Comparison of ENCODE assay signal across 8 mouse cellular contexts in the genomic region with DNA sequence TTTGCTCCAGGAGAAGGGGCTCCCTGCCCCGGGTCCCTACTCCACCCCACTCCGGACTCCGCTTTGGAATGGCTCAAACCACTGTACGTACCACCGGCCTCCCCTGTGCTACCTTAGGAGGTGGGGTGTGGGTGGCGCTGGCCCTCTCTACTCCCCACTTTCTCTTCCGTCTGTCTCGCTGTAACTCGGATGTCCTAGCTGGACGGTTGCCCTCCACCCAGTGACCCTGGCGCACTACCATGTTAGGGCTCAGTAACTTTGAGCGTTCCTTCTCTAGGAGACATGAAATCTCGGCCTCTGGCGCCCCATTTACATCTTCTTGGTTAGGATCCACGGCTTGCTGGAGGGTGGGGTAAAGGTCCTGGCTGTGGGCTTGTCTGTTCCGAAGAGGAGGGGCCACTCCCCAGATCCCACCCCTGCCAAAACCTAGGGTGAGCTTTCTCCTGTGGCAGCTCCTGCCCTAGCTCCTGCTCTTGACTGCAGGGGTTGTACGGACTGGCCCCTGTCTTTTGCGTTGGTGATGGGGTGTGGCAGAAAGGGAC. TPM values are rescaled to one million over a fixed set of nuclear protein-coding genes. Genes with fewer than 3 reads are reported as not detected.
DNase-seq lines count a peak whose midpoint lies in the region; ATAC-seq and TF ChIP-seq lines count a peak whose summit lies in the region.

No protein-coding gene starts in this region.

- peak overlapping the region; percentile 44; the same call in 1 of the 2 replicates for H3K27ac ChIP-seq in thymus, adult 2 months (ENCODE audit: control insufficient read depth, insufficient read depth, low read length)
- peak overlapping the region; percentile 87 for H3K27ac ChIP-seq in forebrain, embryonic 10.5 days
- H3K27ac ChIP-seq in intestine, embryonic 14.5 days (ENCODE audit: low read depth), result peak overlapping the region; percentile 88
- H3K27ac ChIP-seq in lung, embryonic 16.5 days (ENCODE audit: low read length), result peak overlapping the region; percentile 93

- H3K9ac ChIP-seq in intestine, embryonic 14.5 days (ENCODE audit: low read length), result peak overlapping the region; percentile 58
- peak overlapping the region; percentile 77 for H3K9ac ChIP-seq in lung, embryonic 16.5 days (ENCODE audit: low read length)

- no peak for TF ChIP-seq POLR2A in thymus, adult 2 months (IDR thresholded peaks at IDR 0.05; ENCODE audit: control insufficient read depth, extremely low read depth, insufficient read depth, low read length, poor library complexity)

- no peaks in the 10 kb centered on the region for H3K36me3 ChIP-seq in thymus, adult 2 months (ENCODE audit: control insufficient read depth, insufficient read depth, low read length)
- peaks cover 16% of the 10 kb centered on the region for H3K36me3 ChIP-seq in forebrain, embryonic 10.5 days (replicated peaks)
- H3K36me3 ChIP-seq in intestine, embryonic 14.5 days (ENCODE audit: control insufficient read depth, insufficient read depth, low read length), result peaks cover 6% of the 10 kb centered on the region
- no peaks in the 10 kb centered on the region; the same call in 1 of the 2 replicates for H3K36me3 ChIP-seq in lung, embryonic 16.5 days (ENCODE audit: control insufficient read depth, insufficient read depth, low read length)

- DNase-seq in thymus, adult 2 months, result peak; percentile 25
- no peak for DNase-seq in thymus, postnatal 0 days (ENCODE audit: low spot score)
- DNase-seq in forebrain, embryonic 10.5 days (ENCODE audit: extremely low spot score, low spot score), result no peak
- peak; percentile 73 for DNase-seq in intestine, embryonic 14.5 days (ENCODE audit: low spot score)
- peak; percentile 27 for DNase-seq in thymus, postnatal 25 days
- DNase-seq in MN1 (ENCODE audit: low spot score), result no peak
- DNase-seq in spleen, adult 12 weeks (ENCODE audit: low spot score), result no peak

- TF ChIP-seq CTCF in thymus, adult 2 months (IDR thresholded peaks at IDR 0.05; ENCODE audit: borderline replicate concordance, control insufficient read depth, extremely low read depth, insufficient read depth, low read length, poor library complexity), result no peak

- 49% methylated on average over 18 of the region's 18 CpGs for WGBS in thymus, adult 2 months
- 2% methylated on average over 18 of the region's 18 CpGs for WGBS in forebrain, embryonic 10.5 days
- 3% methylated on average over 18 of the region's 18 CpGs for WGBS in intestine, embryonic 14.5 days
- WGBS in lung, embryonic 16.5 days, result 1% methylated on average over 18 of the region's 18 CpGs

- H3K4me3 ChIP-seq in thymus, adult 2 months (ENCODE audit: control insufficient read depth, insufficient read depth, low read length), result peak overlapping the region; percentile 82
- peak overlapping the region; percentile 80 for H3K4me3 ChIP-seq in forebrain, embryonic 10.5 days
- H3K4me3 ChIP-seq in intestine, embryonic 14.5 days (ENCODE audit: low read depth, low read length), result peak overlapping the region; percentile 69
- peak overlapping the region; percentile 76 for H3K4me3 ChIP-seq in lung, embryonic 16.5 days (ENCODE audit: low read length)

- H3K27me3 ChIP-seq in thymus, adult 2 months (ENCODE audit: control insufficient read depth, insufficient read depth, low read length), result no peaks in the 10 kb centered on the region
- H3K27me3 ChIP-seq in forebrain, embryonic 10.5 days (ENCODE audit: poor library complexity, severe bottlenecking), result peaks cover 45% of the 10 kb centered on the region
- no peaks in the 10 kb centered on the region for H3K27me3 ChIP-seq in intestine, embryonic 14.5 days (replicated peaks; ENCODE audit: control insufficient read depth, insufficient read depth, low read length)
- H3K27me3 ChIP-seq in lung, embryonic 16.5 days (ENCODE audit: control insufficient read depth, insufficient read depth, low read depth, low read length), result no peaks in the 10 kb centered on the region

- H3K4me1 ChIP-seq in thymus, adult 2 months (replicated peaks; ENCODE audit: control insufficient read depth, insufficient read depth, low read length), result peaks cover 54% of the 10 kb centered on the region
- peaks cover 80% of the 10 kb centered on the region for H3K4me1 ChIP-seq in forebrain, embryonic 10.5 days
- peaks cover 59% of the 10 kb centered on the region for H3K4me1 ChIP-seq in intestine, embryonic 14.5 days (replicated peaks; ENCODE audit: control insufficient read depth, insufficient read depth, low read length)
- H3K4me1 ChIP-seq in lung, embryonic 16.5 days (replicated peaks; ENCODE audit: control insufficient read depth, insufficient read depth, low read length), result peaks cover 62% of the 10 kb centered on the region

- no peaks in the 10 kb centered on the region for H3K9me3 ChIP-seq in forebrain, embryonic 10.5 days
- H3K9me3 ChIP-seq in intestine, embryonic 14.5 days (ENCODE audit: control insufficient read depth, low read length), result no peaks in the 10 kb centered on the region
- no peaks in the 10 kb centered on the region for H3K9me3 ChIP-seq in lung, embryonic 16.5 days (ENCODE audit: control insufficient read depth, low read length)

- peak overlapping the region; percentile 100 for H3K4me2 ChIP-seq in intestine, embryonic 14.5 days (ENCODE audit: low read length)
- peak overlapping the region; percentile 100 for H3K4me2 ChIP-seq in lung, embryonic 16.5 days (ENCODE audit: low read depth, low read length)

- no peak for ATAC-seq in intestine, embryonic 14.5 days (replicated peaks; ENCODE audit: low FRiP score, low TSS enrichment, low read depth)
- ATAC-seq in lung, embryonic 16.5 days (ENCODE audit: low read depth), result no peak

RNA-seq across cellular contexts. Expression of a gene that starts 21.7 kb away (rescaled TPM):
- polyA plus RNA-seq in thymus, adult 2 months (2012; rRNA removed), result 1.3 and 1.9 TPM in 2 replicates
- 0.27 and 0.51 TPM in 2 replicates for polyA plus RNA-seq in thymus, postnatal 0 days (2015; fragmentation: Nextera tagmentation; extraction: Ambion mirVana)
- polyA plus RNA-seq in forebrain, embryonic 10.5 days (2016; fragmentation: Nextera tagmentation; extraction: Ambion mirVana), result 0.20 and 0.24 TPM in 2 replicates
- polyA plus RNA-seq in intestine, embryonic 14.5 days (2014; fragmentation: Nextera tagmentation; extraction: Ambion mirVana), result 0.22 TPM in 1 of 2 replicates, not detected in the other
- polyA plus RNA-seq in lung, embryonic 16.5 days (2015; fragmentation: Nextera tagmentation; extraction: Ambion mirVana), result 0.31 TPM in 1 of 2 replicates, not detected in the other

RNA-seq across cellular contexts. Expression of a gene that starts 33.5 kb away (rescaled TPM):
- 63.5 and 74.1 TPM in 2 replicates for polyA plus RNA-seq in thymus, adult 2 months (2012; rRNA removed)
- polyA plus RNA-seq in thymus, postnatal 0 days (2015; fragmentation: Nextera tagmentation; extraction: Ambion mirVana), result 40.4 and 41.0 TPM in 2 replicates
- 16.9 and 19.3 TPM in 2 replicates for polyA plus RNA-seq in forebrain, embryonic 10.5 days (2016; fragmentation: Nextera tagmentation; extraction: Ambion mirVana)
- 42.4 and 43.6 TPM in 2 replicates for polyA plus RNA-seq in intestine, embryonic 14.5 days (2014; fragmentation: Nextera tagmentation; extraction: Ambion mirVana)
- polyA plus RNA-seq in lung, embryonic 16.5 days (2015; fragmentation: Nextera tagmentation; extraction: Ambion mirVana), result 35.4 and 37.2 TPM in 2 replicates

RNA-seq across cellular contexts. Expression of a gene that starts 53.5 kb away (rescaled TPM):
- polyA plus RNA-seq in thymus, adult 2 months (2012; rRNA removed), result 8.4 and 12.2 TPM in 2 replicates
- polyA plus RNA-seq in thymus, postnatal 0 days (2015; fragmentation: Nextera tagmentation; extraction: Ambion mirVana), result 40.6 and 53.2 TPM in 2 replicates
- polyA plus RNA-seq in forebrain, embryonic 10.5 days (2016; fragmentation: Nextera tagmentation; extraction: Ambion mirVana), result 68.7 and 75.8 TPM in 2 replicates
- 32.5 and 32.9 TPM in 2 replicates for polyA plus RNA-seq in intestine, embryonic 14.5 days (2014; fragmentation: Nextera tagmentation; extraction: Ambion mirVana)
- 34.0 and 38.3 TPM in 2 replicates for polyA plus RNA-seq in lung, embryonic 16.5 days (2015; fragmentation: Nextera tagmentation; extraction: Ambion mirVana)

Comparison
In these comparisons a context has a peak if more than half of its experiments do, and no peak if none do; other contexts are left out.
1. DNase-seq: peak in thymus, adult 2 months (single experiment), intestine, embryonic 14.5 days (single experiment) and thymus, postnatal 25 days (single experiment); none in thymus, postnatal 0 days (single experiment), forebrain, embryonic 10.5 days (single experiment), MN1 (single experiment) and spleen, adult 12 weeks (single experiment).
2. Peak in every context shown above with its lines, with median percentiles within 50 percentile points of each other: H3K27ac ChIP-seq and H3K4me3 ChIP-seq.